Mouse (Mus musculus): Measurements from ENCODE around the gene Cdh4. TPM values are rescaled to one million over a fixed set of nuclear protein-coding genes. Genes with fewer than 3 reads are reported as not detected.

The Cdh4 gene
- polyA plus RNA-seq, 1 experiment from 2014 or later: 0.61 TPM

- H3K27ac ChIP-seq (ENCODE audit: low read depth): no peak overlapping the region
- TF ChIP-seq EP300 (IDR thresholded peaks at IDR 0.05; ENCODE audit: low read depth) (no peak), CTCF (IDR thresholded peaks at IDR 0.05; ENCODE audit: low read depth) (no peak)
- no peaks in the 10 kb centered on the region for H3K4me1 ChIP-seq (ENCODE audit: insufficient read depth)
- 85% methylated on average over 9 of the region's 9 CpGs for WGBS (ENCODE audit: insufficient replicate concordance)
- H3K27me3 ChIP-seq (ENCODE audit: insufficient read depth, low read length): no peaks in the 10 kb centered on the region
- no peaks in the 10 kb centered on the region for H3K9me3 ChIP-seq (ENCODE audit: low read length)
- no peak for DNase-seq
- no peaks in the 10 kb centered on the region for H3K36me3 ChIP-seq (replicated peaks; ENCODE audit: insufficient read depth, low read length)
- H3K4me2 ChIP-seq (ENCODE audit: low read depth, low read length): no peak overlapping the region
- H3K4me3 ChIP-seq (ENCODE audit: low read depth, low read length): no peak overlapping the region
- no peak for ATAC-seq
- no peak overlapping the region for H3K9ac ChIP-seq (replicated peaks)
Measured at GRCm38 (mm10) chr2:179414704-179415103, 27.5 kb upstream of the Cdh4 start.

- TF ChIP-seq CTCF (IDR thresholded peaks at IDR 0.05; ENCODE audit: low read depth): no peak
- no peak for TF ChIP-seq EP300 (IDR thresholded peaks at IDR 0.05; ENCODE audit: low read depth)
- Histone ChIP-seq H3K4me2 (ENCODE audit: low read depth, low read length) (no peak overlapping the region), H3K4me1 (ENCODE audit: insufficient read depth) (no peaks in the 10 kb centered on the region), H3K27ac (ENCODE audit: low read depth) (no peak overlapping the region), H3K9ac (replicated peaks) (no peak overlapping the region), H3K27me3 (ENCODE audit: insufficient read depth, low read length) (no peaks in the 10 kb centered on the region), H3K9me3 (ENCODE audit: low read length) (no peaks in the 10 kb centered on the region), H3K36me3 (replicated peaks; ENCODE audit: insufficient read depth, low read length) (no peaks in the 10 kb centered on the region), H3K4me3 (ENCODE audit: low read depth, low read length) (no peak overlapping the region)
- WGBS (ENCODE audit: insufficient replicate concordance): 64% methylated on average over 8 of the region's 8 CpGs
- DNase-seq: no peak
- no peak for ATAC-seq
Measured at GRCm38 (mm10) chr2:179415892-179416403, 26.3 kb upstream of the Cdh4 start.

DNA sequence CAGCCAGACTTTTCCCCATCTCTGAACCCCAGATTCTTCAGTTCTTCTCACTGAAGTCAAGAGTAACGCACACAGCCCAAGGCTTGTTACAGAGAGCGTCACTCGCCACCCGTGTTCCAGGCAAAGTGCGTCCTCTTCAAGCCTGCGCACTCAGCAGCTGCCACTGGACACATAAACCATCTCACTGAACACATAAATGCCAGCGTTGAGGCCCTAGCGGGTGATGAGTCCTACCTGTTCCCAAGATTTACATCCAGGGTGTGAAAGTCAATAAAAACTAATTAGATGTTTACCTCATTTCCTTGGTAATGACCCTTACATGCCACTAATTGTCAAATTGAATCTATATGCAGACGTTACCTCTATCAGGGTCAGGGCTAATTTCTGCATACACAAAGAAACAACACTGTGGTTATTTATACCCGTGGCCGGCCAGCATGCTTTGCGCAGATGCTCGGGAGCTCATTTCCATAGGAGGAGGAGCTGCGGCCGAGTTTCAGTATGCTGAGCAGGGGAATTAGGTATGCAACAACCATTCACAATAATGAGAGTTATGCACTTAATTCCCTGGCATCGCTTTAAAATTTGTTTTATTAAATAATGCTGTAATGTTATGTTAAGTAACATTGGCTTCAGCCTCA lies 25.5 kb upstream of the Cdh4 start:
- Histone ChIP-seq H3K4me3 (ENCODE audit: low read depth, low read length) (no peak overlapping the region), H3K4me1 (ENCODE audit: insufficient read depth) (no peaks in the 10 kb centered on the region), H3K4me2 (ENCODE audit: low read depth, low read length) (no peak overlapping the region), H3K27ac (ENCODE audit: low read depth) (no peak overlapping the region), H3K9me3 (ENCODE audit: low read length) (no peaks in the 10 kb centered on the region), H3K36me3 (replicated peaks; ENCODE audit: insufficient read depth, low read length) (no peaks in the 10 kb centered on the region), H3K9ac (replicated peaks) (no peak overlapping the region), H3K27me3 (ENCODE audit: insufficient read depth, low read length) (no peaks in the 10 kb centered on the region)
- WGBS (ENCODE audit: insufficient replicate concordance): 79% methylated on average over 16 of the region's 16 CpGs
- DNase-seq (no peak), ATAC-seq (no peak)
- no peak for TF ChIP-seq EP300 (IDR thresholded peaks at IDR 0.05; ENCODE audit: low read depth)
- TF ChIP-seq CTCF (IDR thresholded peaks at IDR 0.05; ENCODE audit: low read depth): no peak

- no peaks in the 10 kb centered on the region for H3K27me3 ChIP-seq (ENCODE audit: insufficient read depth, low read length)
- H3K4me1 ChIP-seq (ENCODE audit: insufficient read depth): no peaks in the 10 kb centered on the region
- H3K9ac ChIP-seq (replicated peaks): no peak overlapping the region
- 46% methylated on average over 3 of the region's 3 CpGs for WGBS (ENCODE audit: insufficient replicate concordance)
- DNase-seq (no peak), ATAC-seq (no peak)
- no peak overlapping the region for H3K4me2 ChIP-seq (ENCODE audit: low read depth, low read length)
- no peaks in the 10 kb centered on the region for H3K36me3 ChIP-seq (replicated peaks; ENCODE audit: insufficient read depth, low read length)
- no peak overlapping the region for H3K27ac ChIP-seq (ENCODE audit: low read depth)
- H3K4me3 ChIP-seq (ENCODE audit: low read depth, low read length): no peak overlapping the region
- no peak for TF ChIP-seq CTCF (IDR thresholded peaks at IDR 0.05; ENCODE audit: low read depth)
- TF ChIP-seq EP300 (IDR thresholded peaks at IDR 0.05; ENCODE audit: low read depth): no peak
- H3K9me3 ChIP-seq (ENCODE audit: low read length): no peaks in the 10 kb centered on the region
Measured at GRCm38 (mm10) chr2:179425602-179426001, 16.6 kb upstream of the Cdh4 start.

DNA sequence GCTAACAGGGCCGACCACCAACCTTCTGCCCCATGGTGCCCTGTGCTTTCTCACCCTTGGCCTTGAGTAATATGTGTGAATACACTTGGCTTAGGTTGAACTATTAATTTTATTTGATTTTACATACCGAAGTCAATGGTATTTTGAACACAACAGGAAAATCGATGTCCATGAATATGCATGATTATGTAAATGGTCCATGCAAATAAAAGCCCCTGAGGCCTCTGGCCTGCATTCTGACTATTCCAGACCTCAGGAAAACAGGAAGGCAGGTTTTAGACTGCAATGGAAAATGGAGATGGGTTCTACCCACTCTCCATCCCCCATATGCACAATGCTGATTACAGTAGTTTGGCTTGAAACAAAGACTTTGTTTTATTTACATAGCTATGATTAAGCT lies 13.3 kb upstream of the Cdh4 start:
- Histone ChIP-seq H3K36me3 (replicated peaks; ENCODE audit: insufficient read depth, low read length) (no peaks in the 10 kb centered on the region), H3K27me3 (ENCODE audit: insufficient read depth, low read length) (no peaks in the 10 kb centered on the region), H3K9ac (replicated peaks) (no peak overlapping the region), H3K4me3 (ENCODE audit: low read depth, low read length) (no peak overlapping the region), H3K4me1 (ENCODE audit: insufficient read depth) (no peaks in the 10 kb centered on the region), H3K4me2 (ENCODE audit: low read depth, low read length) (no peak overlapping the region), H3K27ac (ENCODE audit: low read depth) (no peak overlapping the region), H3K9me3 (ENCODE audit: low read length) (no peaks in the 10 kb centered on the region)
- DNase-seq (no peak), ATAC-seq (no peak)
- 68% methylated on average over 3 of the region's 3 CpGs for WGBS (ENCODE audit: insufficient replicate concordance)
- TF ChIP-seq CTCF (IDR thresholded peaks at IDR 0.05; ENCODE audit: low read depth) (no peak), EP300 (IDR thresholded peaks at IDR 0.05; ENCODE audit: low read depth) (no peak)

GRCm38 (mm10) chr2:179440161-179440560 lies 2.1 kb upstream of the Cdh4 start:
- no peak overlapping the region for H3K27ac ChIP-seq (ENCODE audit: low read depth)
- no peak overlapping the region for H3K4me3 ChIP-seq (ENCODE audit: low read depth, low read length)
- H3K4me2 ChIP-seq (ENCODE audit: low read depth, low read length): no peak overlapping the region
- no peak overlapping the region for H3K9ac ChIP-seq (replicated peaks)
- 23% methylated on average over 9 of the region's 9 CpGs for WGBS (ENCODE audit: insufficient replicate concordance)
- TF ChIP-seq CTCF (IDR thresholded peaks at IDR 0.05; ENCODE audit: low read depth) (no peak), EP300 (IDR thresholded peaks at IDR 0.05; ENCODE audit: low read depth) (no peak)
- no peak for DNase-seq
- H3K9me3 ChIP-seq (ENCODE audit: low read length): no peaks in the 10 kb centered on the region
- no peak for ATAC-seq
- H3K27me3 ChIP-seq (ENCODE audit: insufficient read depth, low read length): peaks cover 42% of the 10 kb centered on the region
- H3K36me3 ChIP-seq (replicated peaks; ENCODE audit: insufficient read depth, low read length): no peaks in the 10 kb centered on the region
- H3K4me1 ChIP-seq (ENCODE audit: insufficient read depth): peaks cover 9% of the 10 kb centered on the region
